ENCODE assay signal across 19 mouse cellular contexts in genomic region chr14:26981494-26982149, GRCm38 (mm10). TPM values are rescaled to one million over a fixed set of nuclear protein-coding genes. Genes with fewer than 3 reads are reported as not detected.
DNase-seq lines count a peak whose midpoint lies in the region; ATAC-seq and TF ChIP-seq lines count a peak whose summit lies in the region.
"Had no signal": no experiment of that assay in that cellular context is flagged by ENCODE, and none has a peak within 500 bp of the region (broad histone marks: within the 10 kb centered on the region; RNA-seq: fewer than 3 reads in every experiment).

No protein-coding gene starts in this region.

- WGBS in liver, postnatal 0 days (ENCODE audit: insufficient replicate concordance), result 66% methylated on average over 5 of the region's 5 CpGs
- WGBS in liver, embryonic 11.5 days, result 52% methylated on average over 5 of the region's 5 CpGs
- WGBS in stomach, postnatal 0 days, result 55% methylated on average over 5 of the region's 5 CpGs

- H3K27ac ChIP-seq in liver, postnatal 0 days (ENCODE audit: low read depth), result no peak overlapping the region
- H3K27ac ChIP-seq in liver, embryonic 11.5 days (ENCODE audit: low read depth, low read length), result no peak overlapping the region
- no peak overlapping the region for H3K27ac ChIP-seq in stomach, postnatal 0 days (replicated peaks)
- H3K27ac ChIP-seq: forebrain, embryonic 10.5 days; hindbrain, embryonic 14.5 days; limb, embryonic 12.5 days; midbrain, embryonic 15.5 days had no signal

- no peak overlapping the region for H3K4me3 ChIP-seq in liver, postnatal 0 days (ENCODE audit: low read depth, low read length)
- H3K4me3 ChIP-seq in liver, embryonic 11.5 days (ENCODE audit: low read depth, low read length), result no peak overlapping the region
- no peak overlapping the region for H3K4me3 ChIP-seq in stomach, postnatal 0 days (ENCODE audit: low read depth, low read length)
- H3K4me3 ChIP-seq: forebrain, embryonic 10.5 days; limb, embryonic 12.5 days; midbrain, embryonic 15.5 days had no signal

- DNase-seq in kidney, adult 11 months, result peak; percentile 25
- no peak for DNase-seq in kidney, postnatal 4 days
- DNase-seq in liver, postnatal 0 days, result no peak
- no peak for DNase-seq in liver, embryonic 11.5 days (ENCODE audit: low spot score)
- peak; percentile 35 for DNase-seq in Muller cell, postnatal 12 days (ENCODE audit: inconsistent ontology term)
- DNase-seq in stomach, postnatal 0 days (ENCODE audit: low spot score), result no peak
- no peak for DNase-seq in gastrocnemius, postnatal 14 days
- DNase-seq: cerebellum, adult 2 months; lung, adult 18-20 months; right cerebral cortex, postnatal 14 days had no signal

- H3K9me3 ChIP-seq in liver, postnatal 0 days (ENCODE audit: low read length), result no peaks in the 10 kb centered on the region
- H3K9me3 ChIP-seq in liver, embryonic 11.5 days (ENCODE audit: control insufficient read depth, low read length), result no peaks in the 10 kb centered on the region
- no peaks in the 10 kb centered on the region for H3K9me3 ChIP-seq in stomach, postnatal 0 days (ENCODE audit: control insufficient read depth, low read length)

- ATAC-seq in liver, postnatal 0 days, result 0 out of 2 replicates have a peak, but pooled peaks have one; percentile 27
- no peak for ATAC-seq in liver, embryonic 11.5 days (replicated peaks; ENCODE audit: low FRiP score)
- ATAC-seq in stomach, postnatal 0 days (ENCODE audit: low FRiP score, low TSS enrichment), result no peak
- ATAC-seq: midbrain, embryonic 15.5 days had no signal

- TF ChIP-seq CTCF in liver, postnatal 0 days (IDR thresholded peaks at IDR 0.05; ENCODE audit: low read depth), result peak; percentile 56
- peak; percentile 61 for TF ChIP-seq CTCF in stomach, postnatal 0 days (IDR thresholded peaks at IDR 0.05; ENCODE audit: low read depth)

- no peaks in the 10 kb centered on the region for H3K4me1 ChIP-seq in liver, postnatal 0 days (ENCODE audit: insufficient read depth)
- H3K4me1 ChIP-seq in liver, embryonic 11.5 days (replicated peaks; ENCODE audit: control insufficient read depth, insufficient read depth, low read length), result peaks cover 3% of the 10 kb centered on the region; the same call in 1 of the 2 replicates
- no peaks in the 10 kb centered on the region for H3K4me1 ChIP-seq in stomach, postnatal 0 days (replicated peaks; ENCODE audit: control insufficient read depth, insufficient read depth)

- intact Hi-C loops in gastrocnemius, postnatal 14 days (cut with DNase I; ENCODE audit: low total_unique reads), result loop anchor here (5.0 kb wide), 1 partner anchor 41 kb away; no protein-coding TSS in a partner anchor

- H3K36me3 ChIP-seq in liver, postnatal 0 days (replicated peaks; ENCODE audit: insufficient read depth, low read length), result no peaks in the 10 kb centered on the region
- H3K36me3 ChIP-seq in liver, embryonic 11.5 days (ENCODE audit: control insufficient read depth, insufficient read depth, low read length), result no peaks in the 10 kb centered on the region
- H3K36me3 ChIP-seq in stomach, postnatal 0 days (ENCODE audit: control insufficient read depth, insufficient read depth, low read length), result no peaks in the 10 kb centered on the region
- H3K36me3 ChIP-seq: forebrain, embryonic 10.5 days; limb, embryonic 12.5 days; midbrain, embryonic 15.5 days had no signal

- H3K27me3 ChIP-seq in liver, postnatal 0 days (ENCODE audit: insufficient read depth, low read length), result no peaks in the 10 kb centered on the region
- no peaks in the 10 kb centered on the region; the same call in 1 of the 2 replicates for H3K27me3 ChIP-seq in liver, embryonic 11.5 days (replicated peaks; ENCODE audit: control insufficient read depth, insufficient read depth, low read length)
- H3K27me3 ChIP-seq in stomach, postnatal 0 days (ENCODE audit: control insufficient read depth, insufficient read depth, low read length), result no peaks in the 10 kb centered on the region
- H3K27me3 ChIP-seq: limb, embryonic 12.5 days; midbrain, embryonic 15.5 days had no signal

- no peak overlapping the region for H3K4me2 ChIP-seq in liver, postnatal 0 days (ENCODE audit: low read depth, low read length)
- no peak overlapping the region for H3K4me2 ChIP-seq in liver, embryonic 11.5 days
- no peak overlapping the region for H3K4me2 ChIP-seq in stomach, postnatal 0 days (replicated peaks; ENCODE audit: low read depth)
- H3K4me2 ChIP-seq: hindbrain, embryonic 14.5 days; limb, embryonic 12.5 days; midbrain, embryonic 15.5 days had no signal

- H3K9ac ChIP-seq in liver, postnatal 0 days (replicated peaks), result no peak overlapping the region
- H3K9ac ChIP-seq in liver, embryonic 11.5 days (ENCODE audit: low read depth, low read length), result no peak overlapping the region
- H3K9ac ChIP-seq in stomach, postnatal 0 days (ENCODE audit: low read length), result no peak overlapping the region
- H3K9ac ChIP-seq: hindbrain, embryonic 14.5 days; limb, embryonic 12.5 days; midbrain, embryonic 15.5 days had no signal

- no peak for TF ChIP-seq EP300 in liver, postnatal 0 days (IDR thresholded peaks at IDR 0.05; ENCODE audit: low read depth)
- no peak for TF ChIP-seq EP300 in stomach, postnatal 0 days (optimal IDR thresholded peaks at IDR 0.05)

RNA-seq across cellular contexts. Expression of gene Appl1, which starts 10.6 kb away (rescaled TPM):
- 8.9 and 9.6 TPM in 2 replicates for polyA plus RNA-seq in liver, postnatal 0 days (2015; fragmentation: Nextera tagmentation; extraction: Ambion mirVana)
- polyA plus RNA-seq in liver, embryonic 11.5 days (2014; fragmentation: Nextera tagmentation; extraction: Ambion mirVana), result 13.3 and 14.2 TPM in 2 replicates
- polyA plus RNA-seq in stomach, postnatal 0 days (2015; fragmentation: Nextera tagmentation; extraction: Ambion mirVana), result 22.0 and 25.5 TPM in 2 replicates
- total RNA-seq in gastrocnemius, postnatal 14 days (2021), result 10 to 100 TPM; 19.3 to 19.5 TPM

RNA-seq across cellular contexts. Expression of gene Hesx1, which starts 12.6 kb away (rescaled TPM):
- polyA plus RNA-seq in liver, postnatal 0 days (2015; fragmentation: Nextera tagmentation; extraction: Ambion mirVana), result 1.5 and 2.3 TPM in 2 replicates
- 18.0 and 22.0 TPM in 2 replicates for polyA plus RNA-seq in liver, embryonic 11.5 days (2014; fragmentation: Nextera tagmentation; extraction: Ambion mirVana)
- 0.19 TPM in 1 of 2 replicates, not detected in the other for polyA plus RNA-seq in stomach, postnatal 0 days (2015; fragmentation: Nextera tagmentation; extraction: Ambion mirVana)
- not detected for total RNA-seq in gastrocnemius, postnatal 14 days (2021)
- total RNA-seq: adrenal gland, adult 2 months; left cerebral cortex, adult 18-20 months had no signal
- polyA plus RNA-seq: adrenal gland, adult 2 months; cerebellum, adult 2 months; large intestine, adult 2 months; limb, embryonic 12.5 days; neural tube, embryonic 11.5 days had no signal

RNA-seq across cellular contexts. Expression of gene Il17rd, which starts 57.1 kb away (rescaled TPM):
- 0.11 and 0.12 TPM in 2 replicates for polyA plus RNA-seq in liver, postnatal 0 days (2015; fragmentation: Nextera tagmentation; extraction: Ambion mirVana)
- polyA plus RNA-seq in liver, embryonic 11.5 days (2014; fragmentation: Nextera tagmentation; extraction: Ambion mirVana), result 0.69 and 0.80 TPM in 2 replicates
- 1.0 and 1.1 TPM in 2 replicates for polyA plus RNA-seq in stomach, postnatal 0 days (2015; fragmentation: Nextera tagmentation; extraction: Ambion mirVana)
- total RNA-seq in gastrocnemius, postnatal 14 days (2021), result 1 to 10 TPM; 4.6 to 4.7 TPM
- total RNA-seq: megakaryocyte progenitor cell, adult 5-6 weeks had no signal

Comparison
In these comparisons a context has a peak if more than half of its experiments do, and no peak if none do; other contexts are left out.
1. DNase-seq: peak in kidney, adult 11 months (single experiment) and Muller cell, postnatal 12 days (single experiment); none in kidney, postnatal 4 days (0 of 2), liver, postnatal 0 days (single experiment), liver, embryonic 11.5 days (single experiment), stomach, postnatal 0 days (single experiment) and gastrocnemius, postnatal 14 days (single experiment).